Mouse (Mus musculus) mesoderm, embryonic 11.5 days (tissue): ENCODE data around the gene Skint9.
"Not testable (repeated sequence)": the region's sequence is repeated elsewhere in the genome, so short reads cannot be mapped to it uniquely, and the experiment has no call there.

Experiments used
- DNase-seq: peaks from one replicate; pipeline ENCODE4 v3.0.0-alpha.2; 2012; ENCODE audit warnings: low read depth, low spot score

Gene Skint9

GRCm38 (mm10) chr4:112433885-112434284 is at the start of gene Skint9:
Gene Skint9 (minus strand): TSS chr4:112433985.
- DNase-seq = no peak

GRCm38 (mm10) chr4:112432685-112433084 is 1.1 kb downstream of the Skint9 start:
- no peak for DNase-seq

GRCm38 (mm10) chr4:112432223-112432622 is 1.6 kb downstream of the Skint9 start:
- no peak for DNase-seq

- not testable (repeated sequence) for DNase-seq
Measured at GRCm38 (mm10) chr4:112349111-112349510, 84.7 kb downstream of the Skint9 start.
